Mouse (Mus musculus): ENCODE results near the gene Wdr72. TPM values are rescaled to one million over a fixed set of nuclear protein-coding genes. Genes with fewer than 3 reads are reported as not detected.

The Wdr72 gene
- polyA plus RNA-seq, 1 experiment from 2014 or later = 0.67 TPM

- no peaks in the 10 kb centered on the region for H3K4me1 ChIP-seq (ENCODE audit: control insufficient read depth, insufficient read depth, low read length)
- H3K4me3 ChIP-seq (ENCODE audit: low read depth, low read length) = no peak overlapping the region
- H3K27ac ChIP-seq (ENCODE audit: low read depth, low read length) = no peak overlapping the region
- H3K9me3 ChIP-seq (replicated peaks; ENCODE audit: control insufficient read depth, low read length) = no peaks in the 10 kb centered on the region
- H3K27me3 ChIP-seq (ENCODE audit: control insufficient read depth, insufficient read depth, low read length) = no peaks in the 10 kb centered on the region
- no peak for ATAC-seq (replicated peaks; ENCODE audit: insufficient number of reproducible peaks, low FRiP score, low TSS enrichment)
- no peak overlapping the region for H3K4me2 ChIP-seq
- H3K36me3 ChIP-seq (ENCODE audit: control insufficient read depth, insufficient read depth, low read length) = no peaks in the 10 kb centered on the region
- no peak overlapping the region for H3K9ac ChIP-seq (ENCODE audit: low read depth, low read length)
- WGBS (ENCODE audit: insufficient replicate concordance) = 74% methylated on average over 5 of the region's 5 CpGs
Observed at GRCm38 (mm10) chr9:74328821-74329220, 218.7 kb downstream of the Wdr72 start.

- Histone ChIP-seq H3K27ac (ENCODE audit: low read depth, low read length) (no peak overlapping the region), H3K4me2 (no peak overlapping the region), H3K9me3 (replicated peaks; ENCODE audit: control insufficient read depth, low read length) (no peaks in the 10 kb centered on the region), H3K4me3 (ENCODE audit: low read depth, low read length) (no peak overlapping the region), H3K36me3 (ENCODE audit: control insufficient read depth, insufficient read depth, low read length) (no peaks in the 10 kb centered on the region), H3K27me3 (ENCODE audit: control insufficient read depth, insufficient read depth, low read length) (no peaks in the 10 kb centered on the region), H3K4me1 (ENCODE audit: control insufficient read depth, insufficient read depth, low read length) (no peaks in the 10 kb centered on the region), H3K9ac (ENCODE audit: low read depth, low read length) (no peak overlapping the region)
- ATAC-seq (replicated peaks; ENCODE audit: insufficient number of reproducible peaks, low FRiP score, low TSS enrichment) = no peak
- WGBS (ENCODE audit: insufficient replicate concordance) = 58% methylated on average over 9 of the region's 9 CpGs
Observed at GRCm38 (mm10) chr9:74330706-74331495, 220.7 kb downstream of the Wdr72 start.

- Histone ChIP-seq H3K9me3 (replicated peaks; ENCODE audit: control insufficient read depth, low read length) (no peaks in the 10 kb centered on the region), H3K27me3 (ENCODE audit: control insufficient read depth, insufficient read depth, low read length) (no peaks in the 10 kb centered on the region), H3K4me1 (ENCODE audit: control insufficient read depth, insufficient read depth, low read length) (no peaks in the 10 kb centered on the region), H3K27ac (ENCODE audit: low read depth, low read length) (no peak overlapping the region), H3K4me3 (ENCODE audit: low read depth, low read length) (no peak overlapping the region), H3K9ac (ENCODE audit: low read depth, low read length) (no peak overlapping the region), H3K4me2 (no peak overlapping the region), H3K36me3 (ENCODE audit: control insufficient read depth, insufficient read depth, low read length) (no peaks in the 10 kb centered on the region)
- WGBS (ENCODE audit: insufficient replicate concordance) = 67% methylated on average over 3 of the region's 3 CpGs
- no peak for ATAC-seq (replicated peaks; ENCODE audit: insufficient number of reproducible peaks, low FRiP score, low TSS enrichment)
Observed at GRCm38 (mm10) chr9:74332321-74332720, 222.2 kb downstream of the Wdr72 start.

Other genes with a start within 250 kb of the Wdr72 start
- 1.3 and 2.4 TPM in 2 replicates for gene Unc13c, start 141.4 kb upstream of the Wdr72 start, polyA plus RNA-seq (2014; fragmentation: Nextera tagmentation; extraction: Ambion mirVana)